Mouse (Mus musculus) megakaryocyte, embryonic 14.5 days (primary cell): ENCODE results near the gene Clybl.

Experiments used
- FLI1 ChIP-seq: IDR thresholded peaks from 2 replicates; pipeline ENCODE4 v1.6.1; 2012; ENCODE audit warnings: low read length, inconsistent platforms, mixed read lengths
- GATA1 ChIP-seq: IDR thresholded peaks from 3 replicates; pipeline ENCODE4 v1.6.1; 2012; ENCODE audit warnings: mixed read lengths, low read length, inconsistent platforms, borderline replicate concordance

DNA sequence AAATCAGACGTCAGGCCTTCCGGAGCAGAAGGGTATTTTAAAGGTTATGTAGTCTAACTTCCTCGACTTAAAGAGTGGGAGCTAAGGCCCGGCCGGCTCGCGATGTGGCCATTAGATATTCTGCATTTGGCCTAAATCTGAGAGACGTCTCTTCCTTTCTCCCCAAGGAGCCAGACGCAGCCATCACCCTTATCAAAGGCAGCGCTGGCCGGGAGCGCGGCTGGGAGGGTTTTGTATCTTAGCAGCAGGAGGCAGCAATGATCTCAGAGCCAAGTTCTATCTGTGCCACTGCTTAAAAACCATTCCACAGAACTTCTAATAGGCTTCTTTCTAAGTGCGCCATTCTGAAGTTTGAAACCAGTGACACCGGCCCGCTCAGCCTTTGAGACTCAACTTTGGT, 2.2 kb upstream of the Clybl start:
- TF ChIP-seq FLI1 (no peak), GATA1 (no peak)
